Mouse (Mus musculus): Measurements from ENCODE around the gene Lnx2.

GRCm38 (mm10) chr5:147102295-147102694, 25.9 kb upstream of the Lnx2 start:
- TF ChIP-seq CTCF (IDR thresholded peaks at IDR 0.05; ENCODE audit: low read depth), result no peak
- no peak for TF ChIP-seq EP300 (IDR thresholded peaks at IDR 0.05; ENCODE audit: low read depth)

Measured in liver, embryonic 14.5 days (tissue).